In genomic region chr5:99708706-99709105, GRCm38 (mm10) we compare ENCODE assay signal across 8 mouse cellular contexts. TPM values are rescaled to one million over a fixed set of nuclear protein-coding genes. Genes with fewer than 3 reads are reported as not detected.
DNase-seq lines count a peak whose midpoint lies in the region; ATAC-seq and TF ChIP-seq lines count a peak whose summit lies in the region.

No protein-coding gene starts in this region.

- DNase-seq in heart, adult 2 months = no peak
- DNase-seq in heart, embryonic 10.5 days (ENCODE audit: low spot score) = no peak
- DNase-seq in cerebellum, adult 9-10 months = peak; percentile 57
- DNase-seq in midbrain, postnatal 0 days (ENCODE audit: low spot score) = peak; percentile 58
- DNase-seq in MN1 (ENCODE audit: low spot score) = no peak
- DNase-seq in neural tube, embryonic 10.5 days (ENCODE audit: extremely low spot score, low spot score) = no peak

- H3K36me3 ChIP-seq in heart, adult 2 months (ENCODE audit: control insufficient read depth, insufficient read depth, low read length) = no peaks in the 10 kb centered on the region
- no peaks in the 10 kb centered on the region for H3K36me3 ChIP-seq in heart, embryonic 10.5 days
- no peaks in the 10 kb centered on the region for H3K36me3 ChIP-seq in midbrain, embryonic 15.5 days (replicated peaks)
- no peaks in the 10 kb centered on the region for H3K36me3 ChIP-seq in midbrain, embryonic 16.5 days (ENCODE audit: control insufficient read depth, insufficient read depth, low read length)
- no peaks in the 10 kb centered on the region for H3K36me3 ChIP-seq in midbrain, postnatal 0 days (ENCODE audit: insufficient read depth, low read length)

- no peak overlapping the region for H3K4me3 ChIP-seq in heart, adult 2 months
- H3K4me3 ChIP-seq in heart, embryonic 10.5 days = no peak overlapping the region
- H3K4me3 ChIP-seq in midbrain, embryonic 15.5 days = no peak overlapping the region
- no peak overlapping the region for H3K4me3 ChIP-seq in midbrain, embryonic 16.5 days (ENCODE audit: low read depth, low read length)
- no peak overlapping the region for H3K4me3 ChIP-seq in midbrain, postnatal 0 days (ENCODE audit: low read depth, low read length)

- intact Hi-C loops in heart, adult 2 months (cut with DNase I) = loop anchor here (5.0 kb wide), 1 partner anchor 506 kb away; no protein-coding TSS in a partner anchor

- no peak for TF ChIP-seq POLR2A in heart, adult 2 months (IDR thresholded peaks at IDR 0.05; ENCODE audit: insufficient read depth, low read depth, low read length)

- no peak overlapping the region for H3K4me2 ChIP-seq in midbrain, embryonic 15.5 days
- H3K4me2 ChIP-seq in midbrain, embryonic 16.5 days (ENCODE audit: low read length) = no peak overlapping the region
- no peak overlapping the region for H3K4me2 ChIP-seq in midbrain, postnatal 0 days (ENCODE audit: low read depth, low read length, poor library complexity, severe bottlenecking)

- no peaks in the 10 kb centered on the region for H3K4me1 ChIP-seq in heart, adult 2 months (ENCODE audit: control insufficient read depth, insufficient read depth, low read length)
- H3K4me1 ChIP-seq in heart, embryonic 10.5 days = no peaks in the 10 kb centered on the region
- peaks cover under 1% of the 10 kb centered on the region; the same call in 1 of the 2 replicates for H3K4me1 ChIP-seq in midbrain, embryonic 15.5 days
- no peaks in the 10 kb centered on the region for H3K4me1 ChIP-seq in midbrain, embryonic 16.5 days (ENCODE audit: control insufficient read depth, insufficient read depth, low read length)
- peaks cover 4% of the 10 kb centered on the region; the same call in 1 of the 2 replicates for H3K4me1 ChIP-seq in midbrain, postnatal 0 days (ENCODE audit: insufficient read depth, low read length)

- H3K9me3 ChIP-seq in heart, embryonic 10.5 days = no peaks in the 10 kb centered on the region
- no peaks in the 10 kb centered on the region for H3K9me3 ChIP-seq in midbrain, embryonic 15.5 days
- H3K9me3 ChIP-seq in midbrain, embryonic 16.5 days (replicated peaks; ENCODE audit: control insufficient read depth, low read length, poor library complexity, severe bottlenecking) = no peaks in the 10 kb centered on the region
- no peaks in the 10 kb centered on the region for H3K9me3 ChIP-seq in midbrain, postnatal 0 days (ENCODE audit: low read length)

- no peaks in the 10 kb centered on the region for H3K27me3 ChIP-seq in heart, adult 2 months (ENCODE audit: control insufficient read depth, insufficient read depth, low read length)
- no peaks in the 10 kb centered on the region for H3K27me3 ChIP-seq in heart, embryonic 10.5 days (ENCODE audit: insufficient read depth, poor library complexity, severe bottlenecking)
- no peaks in the 10 kb centered on the region for H3K27me3 ChIP-seq in midbrain, embryonic 15.5 days (replicated peaks)
- no peaks in the 10 kb centered on the region for H3K27me3 ChIP-seq in midbrain, embryonic 16.5 days (ENCODE audit: control insufficient read depth, insufficient read depth, low read depth, low read length)
- no peaks in the 10 kb centered on the region for H3K27me3 ChIP-seq in midbrain, postnatal 0 days (ENCODE audit: insufficient read depth, low read length)

- 34% methylated on average over 6 of the region's 6 CpGs for WGBS in heart, adult 2 months
- 32% methylated on average over 6 of the region's 6 CpGs for WGBS in heart, embryonic 10.5 days
- 52% methylated on average over 6 of the region's 6 CpGs for WGBS in midbrain, embryonic 15.5 days
- 43% methylated on average over 6 of the region's 6 CpGs for WGBS in midbrain, embryonic 16.5 days
- 41% methylated on average over 6 of the region's 6 CpGs for WGBS in midbrain, postnatal 0 days

- H3K9ac ChIP-seq in heart, adult 2 months (ENCODE audit: low read depth, low read length) = no peak overlapping the region
- no peak overlapping the region for H3K9ac ChIP-seq in midbrain, embryonic 15.5 days
- H3K9ac ChIP-seq in midbrain, embryonic 16.5 days (ENCODE audit: low read depth, low read length) = no peak overlapping the region
- no peak overlapping the region for H3K9ac ChIP-seq in midbrain, postnatal 0 days (replicated peaks; ENCODE audit: low read length, poor library complexity, severe bottlenecking)

- H3K79me2 ChIP-seq in heart, adult 2 months (replicated peaks; ENCODE audit: control insufficient read depth, insufficient read depth, low read length) = no peaks in the 10 kb centered on the region

- peak; percentile 48; the same call in 1 of the 2 replicates for ATAC-seq in midbrain, embryonic 15.5 days (replicated peaks)
- no peak for ATAC-seq in midbrain, embryonic 16.5 days
- no peak for ATAC-seq in midbrain, postnatal 0 days (ENCODE audit: low FRiP score)

- TF ChIP-seq EP300 in heart, adult 2 months (IDR thresholded peaks at IDR 0.05; ENCODE audit: insufficient read depth, low read depth, low read length) = no peak

- H3K27ac ChIP-seq in heart, adult 2 months = no peak overlapping the region
- no peak overlapping the region for H3K27ac ChIP-seq in heart, embryonic 10.5 days
- no peak overlapping the region for H3K27ac ChIP-seq in midbrain, embryonic 15.5 days
- no peak overlapping the region for H3K27ac ChIP-seq in midbrain, embryonic 16.5 days (ENCODE audit: low read length)
- H3K27ac ChIP-seq in midbrain, postnatal 0 days (ENCODE audit: low read depth, low read length) = no peak overlapping the region

- TF ChIP-seq CTCF in heart, adult 2 months (IDR thresholded peaks at IDR 0.05) = peak; percentile 65
- TF ChIP-seq CTCF in midbrain, postnatal 0 days (IDR thresholded peaks at IDR 0.05) = peak; percentile 66

RNA-seq across cellular contexts. Expression of gene Rasgef1b, which starts 20.2 kb away (rescaled TPM):
- 10 to 100 TPM in 1 of 2 experiments, 1 to 10 TPM in 1; 9.3 to 17.7 TPM for total RNA-seq in heart, adult 2 months (2021)
- 4.3 and 5.7 TPM in 2 replicates for polyA plus RNA-seq in heart, adult 2 months (2012; rRNA removed)
- 20.6 and 31.1 TPM in 2 replicates for polyA plus RNA-seq in heart, embryonic 10.5 days (2016; fragmentation: Nextera tagmentation; extraction: Ambion mirVana)
- 65.7 and 68.2 TPM in 2 replicates for polyA plus RNA-seq in midbrain, embryonic 15.5 days (2015; fragmentation: Nextera tagmentation; extraction: Ambion mirVana)
- polyA plus RNA-seq in midbrain, embryonic 16.5 days (2015; fragmentation: Nextera tagmentation; extraction: Ambion mirVana) = 59.7 and 69.0 TPM in 2 replicates
- 43.4 and 44.6 TPM in 2 replicates for total RNA-seq in midbrain, postnatal 0 days (2014; rRNA removed)
- polyA plus RNA-seq in midbrain, postnatal 0 days (2015; fragmentation: Nextera tagmentation; extraction: Ambion mirVana) = 30.3 and 36.0 TPM in 2 replicates

Comparison
In these comparisons a context has a peak if more than half of its experiments do, and no peak if none do; other contexts are left out.
1. DNase-seq: peak in cerebellum, adult 9-10 months (single experiment) and midbrain, postnatal 0 days (single experiment); none in heart, adult 2 months (0 of 2), heart, embryonic 10.5 days (single experiment), MN1 (single experiment) and neural tube, embryonic 10.5 days (single experiment).